Mouse (Mus musculus): Measurements from ENCODE around the gene Cep19. TPM values are rescaled to one million over a fixed set of nuclear protein-coding genes. Genes with fewer than 3 reads are reported as not detected.
A peak's percentile ranks its signal among the peaks of the same experiment; 100 is the strongest.

The Cep19 gene
- polyA plus RNA-seq, 1 experiment from 2014 or later: 5.8 TPM

- H3K27ac ChIP-seq (ENCODE audit: low read length): 0 out of 2 replicates have a peak overlapping the region, but pooled peaks have one; percentile 68
- H3K9ac ChIP-seq (ENCODE audit: low read depth, low read length): no peak overlapping the region
- H3K4me2 ChIP-seq (ENCODE audit: low read depth, low read length): no peak overlapping the region
- ATAC-seq (ENCODE audit: low read depth): no peak; the same call in 1 of the 2 replicates
- 15% methylated on average over 15 of the region's 15 CpGs for WGBS (ENCODE audit: insufficient replicate concordance)
- H3K4me1 ChIP-seq (ENCODE audit: control insufficient read depth, low read depth, low read length): peaks cover 12% of the 10 kb centered on the region; the same call in 1 of the 2 replicates
- no peaks in the 10 kb centered on the region for H3K9me3 ChIP-seq (replicated peaks; ENCODE audit: control insufficient read depth, low read length)
- H3K27me3 ChIP-seq (ENCODE audit: control insufficient read depth, insufficient read depth, low read depth, low read length): no peaks in the 10 kb centered on the region
- H3K4me3 ChIP-seq (ENCODE audit: low read depth, low read length): no peak overlapping the region
- no peaks in the 10 kb centered on the region for H3K36me3 ChIP-seq (ENCODE audit: control insufficient read depth, insufficient read depth)
Observed at GRCm38 (mm10) chr16:32114968-32115695, 15.5 kb downstream of the Cep19 start.

GRCm38 (mm10) chr16:32115781-32116180 lies 16.2 kb downstream of the Cep19 start:
- H3K27ac ChIP-seq (ENCODE audit: low read length): no peak overlapping the region
- no peak for ATAC-seq (ENCODE audit: low read depth)
- H3K9me3 ChIP-seq (replicated peaks; ENCODE audit: control insufficient read depth, low read length): no peaks in the 10 kb centered on the region
- WGBS (ENCODE audit: insufficient replicate concordance): 26% methylated on average over 6 of the region's 6 CpGs
- H3K36me3 ChIP-seq (ENCODE audit: control insufficient read depth, insufficient read depth): no peaks in the 10 kb centered on the region
- peaks cover 12% of the 10 kb centered on the region; the same call in 1 of the 2 replicates for H3K4me1 ChIP-seq (ENCODE audit: control insufficient read depth, low read depth, low read length)
- no peak overlapping the region for H3K9ac ChIP-seq (ENCODE audit: low read depth, low read length)
- no peak overlapping the region for H3K4me3 ChIP-seq (ENCODE audit: low read depth, low read length)
- no peaks in the 10 kb centered on the region for H3K27me3 ChIP-seq (ENCODE audit: control insufficient read depth, insufficient read depth, low read depth, low read length)
- H3K4me2 ChIP-seq (ENCODE audit: low read depth, low read length): no peak overlapping the region

- Histone ChIP-seq H3K9me3 (replicated peaks; ENCODE audit: control insufficient read depth, low read length) (no peaks in the 10 kb centered on the region), H3K9ac (ENCODE audit: low read depth, low read length) (no peak overlapping the region), H3K27ac (ENCODE audit: low read length) (no peak overlapping the region), H3K4me3 (ENCODE audit: low read depth, low read length) (no peak overlapping the region), H3K27me3 (ENCODE audit: control insufficient read depth, insufficient read depth, low read depth, low read length) (no peaks in the 10 kb centered on the region), H3K4me1 (ENCODE audit: control insufficient read depth, low read depth, low read length) (peaks cover 12% of the 10 kb centered on the region; the same call in 1 of the 2 replicates), H3K4me2 (ENCODE audit: low read depth, low read length) (no peak overlapping the region), H3K36me3 (ENCODE audit: control insufficient read depth, insufficient read depth) (no peaks in the 10 kb centered on the region)
- 21% methylated on average over 5 of the region's 5 CpGs for WGBS (ENCODE audit: insufficient replicate concordance)
- ATAC-seq (ENCODE audit: low read depth): no peak
Observed at GRCm38 (mm10) chr16:32116186-32116585, 16.6 kb downstream of the Cep19 start.

GRCm38 (mm10) chr16:32120454-32120853 lies 20.9 kb downstream of the Cep19 start:
- Histone ChIP-seq H3K9ac (ENCODE audit: low read depth, low read length) (no peak overlapping the region), H3K27ac (ENCODE audit: low read length) (no peak overlapping the region), H3K4me3 (ENCODE audit: low read depth, low read length) (no peak overlapping the region), H3K36me3 (ENCODE audit: control insufficient read depth, insufficient read depth) (no peaks in the 10 kb centered on the region), H3K4me2 (ENCODE audit: low read depth, low read length) (no peak overlapping the region), H3K4me1 (ENCODE audit: control insufficient read depth, low read depth, low read length) (no peaks in the 10 kb centered on the region; the same call in 1 of the 2 replicates), H3K27me3 (ENCODE audit: control insufficient read depth, insufficient read depth, low read depth, low read length) (no peaks in the 10 kb centered on the region), H3K9me3 (replicated peaks; ENCODE audit: control insufficient read depth, low read length) (no peaks in the 10 kb centered on the region)
- WGBS (ENCODE audit: insufficient replicate concordance): 69% methylated on average over 3 of the region's 3 CpGs
- ATAC-seq (ENCODE audit: low read depth): no peak

- H3K4me3 ChIP-seq (ENCODE audit: low read depth, low read length): no peak overlapping the region
- no peak overlapping the region for H3K4me2 ChIP-seq (ENCODE audit: low read depth, low read length)
- no peaks in the 10 kb centered on the region for H3K27me3 ChIP-seq (ENCODE audit: control insufficient read depth, insufficient read depth, low read depth, low read length)
- no peaks in the 10 kb centered on the region for H3K9me3 ChIP-seq (replicated peaks; ENCODE audit: control insufficient read depth, low read length)
- H3K9ac ChIP-seq (ENCODE audit: low read depth, low read length): no peak overlapping the region
- H3K27ac ChIP-seq (ENCODE audit: low read length): no peak overlapping the region
- H3K36me3 ChIP-seq (ENCODE audit: control insufficient read depth, insufficient read depth): no peaks in the 10 kb centered on the region
- 71% methylated on average over 7 of the region's 7 CpGs for WGBS (ENCODE audit: insufficient replicate concordance)
- no peaks in the 10 kb centered on the region for H3K4me1 ChIP-seq (ENCODE audit: control insufficient read depth, low read depth, low read length)
- ATAC-seq (ENCODE audit: low read depth): no peak
Observed at GRCm38 (mm10) chr16:32124020-32124419, 24.4 kb downstream of the Cep19 start.

- Histone ChIP-seq H3K4me3 (ENCODE audit: low read depth, low read length) (no peak overlapping the region), H3K36me3 (ENCODE audit: control insufficient read depth, insufficient read depth) (no peaks in the 10 kb centered on the region), H3K4me2 (ENCODE audit: low read depth, low read length) (no peak overlapping the region), H3K4me1 (ENCODE audit: control insufficient read depth, low read depth, low read length) (peaks cover 2% of the 10 kb centered on the region; the same call in 1 of the 2 replicates), H3K9ac (ENCODE audit: low read depth, low read length) (no peak overlapping the region), H3K27me3 (ENCODE audit: control insufficient read depth, insufficient read depth, low read depth, low read length) (no peaks in the 10 kb centered on the region), H3K27ac (ENCODE audit: low read length) (no peak overlapping the region), H3K9me3 (replicated peaks; ENCODE audit: control insufficient read depth, low read length) (no peaks in the 10 kb centered on the region)
- 46% methylated on average over 17 of the region's 17 CpGs for WGBS (ENCODE audit: insufficient replicate concordance)
- peak; percentile 11; the same call in 1 of the 2 replicates for ATAC-seq (ENCODE audit: low read depth)
Observed at GRCm38 (mm10) chr16:32124444-32125335, 25.1 kb downstream of the Cep19 start.

- Histone ChIP-seq H3K36me3 (ENCODE audit: control insufficient read depth, insufficient read depth) (no peaks in the 10 kb centered on the region), H3K27ac (ENCODE audit: low read length) (no peak overlapping the region), H3K4me3 (ENCODE audit: low read depth, low read length) (no peak overlapping the region), H3K9ac (ENCODE audit: low read depth, low read length) (no peak overlapping the region), H3K4me1 (ENCODE audit: control insufficient read depth, low read depth, low read length) (peaks cover 2% of the 10 kb centered on the region; the same call in 1 of the 2 replicates), H3K9me3 (replicated peaks; ENCODE audit: control insufficient read depth, low read length) (no peaks in the 10 kb centered on the region), H3K27me3 (ENCODE audit: control insufficient read depth, insufficient read depth, low read depth, low read length) (no peaks in the 10 kb centered on the region), H3K4me2 (ENCODE audit: low read depth, low read length) (no peak overlapping the region)
- 75% methylated on average over 3 of the region's 3 CpGs for WGBS (ENCODE audit: insufficient replicate concordance)
- no peak for ATAC-seq (ENCODE audit: low read depth)
Observed at GRCm38 (mm10) chr16:32125364-32125763, 25.8 kb downstream of the Cep19 start.

GRCm38 (mm10) chr16:32127046-32127445 lies 27.4 kb downstream of the Cep19 start:
- no peaks in the 10 kb centered on the region for H3K9me3 ChIP-seq (replicated peaks; ENCODE audit: control insufficient read depth, low read length)
- no peaks in the 10 kb centered on the region for H3K27me3 ChIP-seq (ENCODE audit: control insufficient read depth, insufficient read depth, low read depth, low read length)
- no peak overlapping the region for H3K4me2 ChIP-seq (ENCODE audit: low read depth, low read length)
- H3K27ac ChIP-seq (ENCODE audit: low read length): no peak overlapping the region
- peaks cover 2% of the 10 kb centered on the region; the same call in 1 of the 2 replicates for H3K4me1 ChIP-seq (ENCODE audit: control insufficient read depth, low read depth, low read length)
- H3K9ac ChIP-seq (ENCODE audit: low read depth, low read length): no peak overlapping the region
- no peak overlapping the region for H3K4me3 ChIP-seq (ENCODE audit: low read depth, low read length)
- no peak for ATAC-seq (ENCODE audit: low read depth)
- H3K36me3 ChIP-seq (ENCODE audit: control insufficient read depth, insufficient read depth): no peaks in the 10 kb centered on the region
- 54% methylated on average over 4 of the region's 4 CpGs for WGBS (ENCODE audit: insufficient replicate concordance)
